Mouse (Mus musculus): ENCODE measurements around the gene Smtnl1. TPM values are rescaled to one million over a fixed set of nuclear protein-coding genes. Genes with fewer than 3 reads are reported as not detected.

Smtnl1 gene
- polyA plus RNA-seq, 1 experiment from 2014 or later, result 0.49 TPM

DNA sequence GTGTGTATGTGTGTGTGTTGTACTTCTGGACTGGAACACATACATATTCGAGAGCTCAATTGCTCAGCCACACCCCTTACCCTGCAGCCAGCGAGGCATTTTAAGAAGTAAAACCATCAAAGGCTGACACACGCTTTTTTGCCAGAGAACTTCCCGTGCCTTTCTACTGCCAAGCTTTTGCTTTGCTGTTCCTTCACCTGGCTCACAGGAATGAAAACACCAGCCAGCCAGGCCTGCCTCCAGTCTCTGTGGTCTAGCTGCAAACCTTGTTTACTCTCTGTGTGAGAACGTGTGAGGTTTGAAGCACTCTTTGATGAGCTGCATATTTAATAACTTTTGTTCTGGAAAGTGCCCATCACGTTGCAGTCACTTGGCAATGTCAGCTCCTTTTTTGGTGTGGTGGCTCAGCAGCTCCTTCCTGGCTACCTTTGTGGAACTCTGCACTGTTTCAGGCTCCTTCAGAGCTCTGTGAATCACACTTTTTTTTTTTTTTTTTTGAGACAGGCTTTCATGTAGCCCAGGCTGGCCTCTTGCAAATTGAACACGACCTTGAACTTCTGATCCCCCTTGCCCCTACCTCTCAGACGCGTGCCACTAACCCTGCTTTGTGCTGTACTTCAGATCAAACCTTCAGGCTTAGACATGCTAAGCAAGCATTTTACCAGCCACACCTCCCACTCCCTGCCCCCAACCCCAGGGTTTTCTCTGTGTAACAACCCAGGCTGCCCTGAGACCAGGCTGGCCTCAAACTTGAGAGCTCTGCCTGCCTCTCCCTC, 15.6 kb upstream of the Smtnl1 start:
- Histone ChIP-seq H3K27me3 (peaks cover 16% of the 10 kb centered on the region), H3K36me3 (0 out of 2 replicates have a peak, but pooled peaks cover 5% of the 10 kb centered on the region), H3K4me1 (replicated peaks) (peaks cover 27% of the 10 kb centered on the region), H3K27ac (no peak overlapping the region), H3K9ac (replicated peaks) (no peak overlapping the region), H3K4me2 (peak overlapping the region; percentile 94; the same call in 1 of the 2 replicates), H3K9me3 (no peaks in the 10 kb centered on the region), H3K4me3 (replicated peaks) (peak overlapping the region; percentile 5; the same call in 1 of the 2 replicates)
- no peak for ATAC-seq (ENCODE audit: insufficient number of reproducible peaks, insufficient read depth, low FRiP score, low TSS enrichment, low read depth)
- WGBS, result 21% methylated on average over 9 of the region's 9 CpGs

DNA sequence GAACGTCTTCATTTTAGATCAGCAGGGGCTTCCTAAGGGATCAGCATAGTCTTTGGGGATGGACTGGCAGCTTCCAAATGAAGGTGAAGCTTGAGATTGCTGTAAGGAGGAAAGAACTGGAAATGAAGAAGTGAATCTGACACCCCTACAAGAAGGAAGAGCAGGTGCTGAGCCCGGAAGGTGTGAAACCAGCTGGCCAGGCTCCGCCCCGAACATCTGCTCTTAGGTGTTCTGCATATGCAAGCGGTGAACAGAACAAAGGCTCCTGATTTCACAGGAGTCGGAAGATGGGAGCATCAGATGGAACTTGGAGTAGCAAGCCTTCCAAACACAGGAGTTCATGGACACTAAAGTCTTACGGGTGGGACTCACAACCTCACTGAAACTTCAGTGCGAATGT, 14.7 kb upstream of the Smtnl1 start:
- Histone ChIP-seq H3K27me3 (peaks cover 16% of the 10 kb centered on the region), H3K9me3 (no peaks in the 10 kb centered on the region), H3K27ac (no peak overlapping the region), H3K4me1 (replicated peaks) (peaks cover 25% of the 10 kb centered on the region), H3K9ac (replicated peaks) (no peak overlapping the region), H3K36me3 (0 out of 2 replicates have a peak, but pooled peaks cover 3% of the 10 kb centered on the region), H3K4me3 (replicated peaks) (no peak overlapping the region), H3K4me2 (no peak overlapping the region)
- no peak for ATAC-seq (ENCODE audit: insufficient number of reproducible peaks, insufficient read depth, low FRiP score, low TSS enrichment, low read depth)
- WGBS, result 43% methylated on average over 8 of the region's 8 CpGs

DNA sequence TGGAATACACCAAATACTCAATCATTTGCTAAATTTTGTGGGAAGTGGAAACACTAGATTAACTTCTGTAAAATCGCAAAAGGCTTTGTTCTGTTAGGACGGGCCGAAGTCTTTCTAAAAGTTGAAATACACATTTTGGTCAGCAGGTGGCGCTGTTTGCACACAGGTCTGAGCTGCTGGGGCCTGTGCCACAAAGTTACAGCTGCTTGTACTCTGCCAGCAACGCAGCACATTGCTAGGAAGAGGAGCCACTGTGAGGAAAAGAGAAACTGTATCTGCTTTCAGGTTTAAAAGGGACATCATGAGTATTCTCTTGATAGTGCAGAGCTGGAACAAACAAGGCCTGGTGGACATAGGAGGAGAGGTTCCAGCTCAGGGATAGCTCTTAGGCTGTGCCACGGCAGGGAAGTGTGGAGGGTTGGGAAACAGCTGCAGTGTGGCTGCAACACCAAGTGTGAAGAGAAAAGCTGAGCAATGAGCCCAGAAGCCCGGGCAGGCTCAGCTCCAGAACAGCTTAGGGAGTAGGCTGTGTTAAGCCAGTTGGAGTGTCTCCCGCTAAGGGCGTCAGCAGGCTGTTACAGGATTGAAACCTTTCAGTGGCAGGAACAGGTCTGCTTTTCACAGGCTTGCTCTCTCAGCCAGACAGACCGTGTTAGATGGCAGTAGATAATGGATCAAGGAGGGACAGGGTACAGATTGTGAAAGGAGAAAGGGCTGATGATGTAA, 9.4 kb upstream of the Smtnl1 start:
- H3K36me3 ChIP-seq, result peaks cover 15% of the 10 kb centered on the region; the same call in 1 of the 2 replicates
- peak; percentile 61 for ATAC-seq (ENCODE audit: insufficient number of reproducible peaks, insufficient read depth, low FRiP score, low TSS enrichment, low read depth)
- H3K9ac ChIP-seq (replicated peaks), result no peak overlapping the region; the same call in 1 of the 2 replicates
- WGBS, result 32% methylated on average over 10 of the region's 10 CpGs
- no peak overlapping the region for H3K4me3 ChIP-seq (replicated peaks)
- H3K27me3 ChIP-seq, result no peaks in the 10 kb centered on the region
- no peaks in the 10 kb centered on the region for H3K9me3 ChIP-seq
- no peak overlapping the region for H3K4me2 ChIP-seq
- H3K27ac ChIP-seq, result peak overlapping the region; percentile 7; the same call in 1 of the 2 replicates
- peaks cover 7% of the 10 kb centered on the region for H3K4me1 ChIP-seq (replicated peaks)

DNA sequence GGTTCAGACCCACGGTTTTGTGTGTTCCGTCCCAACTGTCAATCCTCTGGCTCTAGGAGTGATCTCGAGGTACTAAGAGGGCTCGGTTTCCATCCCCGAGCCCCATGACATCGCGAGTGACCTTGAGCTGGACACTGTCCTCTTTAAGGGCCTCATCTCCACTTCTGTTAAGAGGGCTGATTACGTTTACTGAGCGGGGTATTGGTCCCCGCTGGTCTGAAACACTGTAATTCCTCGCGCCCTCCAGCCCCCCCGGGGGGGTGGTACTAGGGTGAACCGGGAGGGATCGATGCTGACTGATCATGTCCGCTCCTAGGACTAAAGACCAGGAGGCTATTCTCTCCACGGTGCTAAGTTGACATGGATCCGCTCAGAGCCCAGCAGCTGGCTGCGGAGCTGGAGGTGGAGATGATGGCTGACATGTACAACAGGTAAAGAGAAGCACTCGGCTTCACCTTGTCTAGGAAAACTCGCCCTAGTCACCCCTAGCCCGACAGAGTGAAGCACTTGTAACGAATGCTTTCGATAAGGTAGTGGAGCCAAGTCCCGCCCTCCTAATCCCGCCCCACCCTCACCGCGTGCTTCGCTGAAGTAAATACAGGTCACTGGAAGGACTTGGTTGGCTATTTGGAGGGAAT, 5.0 kb upstream of the Smtnl1 start:
- 1% methylated on average over 29 of the region's 29 CpGs for WGBS
- H3K36me3 ChIP-seq, result peaks cover 15% of the 10 kb centered on the region; the same call in 1 of the 2 replicates
- no peaks in the 10 kb centered on the region for H3K9me3 ChIP-seq
- H3K4me3 ChIP-seq (replicated peaks), result peak overlapping the region; percentile 79
- no peak overlapping the region for H3K27ac ChIP-seq
- peak overlapping the region; percentile 99 for H3K4me2 ChIP-seq
- ATAC-seq (ENCODE audit: insufficient number of reproducible peaks, insufficient read depth, low FRiP score, low TSS enrichment, low read depth), result 0 out of 2 replicates have a peak, but pooled peaks have one; percentile 2
- H3K4me1 ChIP-seq (replicated peaks), result peaks cover 7% of the 10 kb centered on the region
- H3K27me3 ChIP-seq, result no peaks in the 10 kb centered on the region
- H3K9ac ChIP-seq (replicated peaks), result peak overlapping the region; percentile 72

DNA sequence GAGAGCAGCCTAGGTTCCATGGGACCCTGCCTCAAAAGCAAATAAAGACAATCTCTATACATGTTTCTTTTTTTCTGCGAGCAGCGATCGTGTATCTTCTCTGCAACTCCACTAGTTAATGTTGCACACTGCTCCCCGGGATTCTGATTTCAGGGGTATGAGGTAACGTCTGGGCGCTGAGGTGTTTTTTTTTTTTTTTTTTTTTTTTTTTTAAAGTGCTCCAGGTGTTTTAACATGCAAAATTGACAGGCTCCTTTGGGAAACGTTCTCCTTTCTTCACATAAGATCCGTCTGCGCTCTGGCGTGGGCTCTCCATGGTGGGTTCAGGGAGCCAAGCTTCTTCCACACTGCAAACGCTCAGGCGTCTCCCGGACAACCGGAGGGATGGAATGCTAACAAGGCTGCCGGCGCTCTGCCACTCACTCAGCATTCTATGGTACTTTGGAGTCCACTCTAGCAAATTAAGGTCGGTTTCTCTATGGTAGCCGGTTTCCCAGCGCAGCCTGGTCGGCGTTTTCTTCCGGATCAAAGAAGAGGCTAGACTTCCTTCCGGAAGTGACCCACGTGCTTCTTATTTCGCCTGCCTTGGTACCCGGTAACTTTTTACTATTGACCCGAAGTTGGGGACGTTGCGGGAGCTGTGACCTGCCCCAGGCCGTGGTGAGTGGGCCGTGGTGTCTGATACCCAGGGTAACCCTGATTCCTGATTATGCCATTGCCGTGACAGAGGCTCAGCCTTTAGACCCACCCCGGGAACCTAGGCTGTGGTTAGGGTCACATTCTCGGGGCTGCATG, 4.2 kb upstream of the Smtnl1 start, which contains the start of gene Timm10:
Gene Timm10, plus strand, starts transcription at position 510 of the 795 bp plus-strand sequence.
- Histone ChIP-seq H3K4me1 (replicated peaks) (peaks cover 7% of the 10 kb centered on the region), H3K27ac (peak within 1 kb of the TSS; percentile 68; the same call in 1 of the 2 replicates), H3K4me3 (replicated peaks) (peak within 1 kb of the TSS; percentile 79), H3K4me2 (peak within 1 kb of the TSS; percentile 99), H3K9ac (replicated peaks) (peak within 1 kb of the TSS; percentile 72), H3K9me3 (no peaks in the 10 kb centered on the region), H3K36me3 (peaks cover 15% of the 10 kb centered on the region; the same call in 1 of the 2 replicates), H3K27me3 (0 out of 2 replicates have a peak, but pooled peaks cover 3% of the 10 kb centered on the region)
- WGBS, result under 1% methylated on average over 34 of the region's 34 CpGs
- peak; percentile 87 for ATAC-seq (ENCODE audit: insufficient number of reproducible peaks, insufficient read depth, low FRiP score, low TSS enrichment, low read depth)

DNA sequence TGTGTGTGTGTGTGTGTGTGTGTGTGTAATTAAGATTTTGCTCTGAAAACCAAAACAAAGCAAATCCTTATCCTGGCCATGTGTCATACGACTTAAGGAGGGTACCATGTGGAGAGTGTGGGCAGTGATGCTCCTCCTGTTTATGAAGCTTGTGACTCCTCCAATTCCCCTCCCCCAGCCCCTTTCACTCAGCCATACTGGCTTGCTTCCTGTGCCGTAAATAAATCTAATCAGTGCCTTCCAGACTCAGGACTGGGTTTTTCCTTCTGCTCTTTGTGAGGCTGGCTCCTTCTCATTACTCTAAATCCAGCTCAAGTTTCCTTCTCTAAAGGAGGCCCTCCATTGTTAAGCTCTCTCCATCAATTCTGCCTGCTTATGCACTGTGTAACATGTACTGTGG, 785 bp upstream of the Smtnl1 start:
- Histone ChIP-seq H3K9ac (replicated peaks) (no peak overlapping the region), H3K4me3 (replicated peaks) (no peak overlapping the region), H3K4me1 (replicated peaks) (peaks cover 7% of the 10 kb centered on the region), H3K36me3 (no peaks in the 10 kb centered on the region), H3K27me3 (peaks cover 7% of the 10 kb centered on the region; the same call in 1 of the 2 replicates), H3K27ac (no peak overlapping the region), H3K4me2 (no peak overlapping the region), H3K9me3 (no peaks in the 10 kb centered on the region)
- 24% methylated on average over 2 of the region's 2 CpGs for WGBS
- ATAC-seq (ENCODE audit: insufficient number of reproducible peaks, insufficient read depth, low FRiP score, low TSS enrichment, low read depth), result no peak

DNA sequence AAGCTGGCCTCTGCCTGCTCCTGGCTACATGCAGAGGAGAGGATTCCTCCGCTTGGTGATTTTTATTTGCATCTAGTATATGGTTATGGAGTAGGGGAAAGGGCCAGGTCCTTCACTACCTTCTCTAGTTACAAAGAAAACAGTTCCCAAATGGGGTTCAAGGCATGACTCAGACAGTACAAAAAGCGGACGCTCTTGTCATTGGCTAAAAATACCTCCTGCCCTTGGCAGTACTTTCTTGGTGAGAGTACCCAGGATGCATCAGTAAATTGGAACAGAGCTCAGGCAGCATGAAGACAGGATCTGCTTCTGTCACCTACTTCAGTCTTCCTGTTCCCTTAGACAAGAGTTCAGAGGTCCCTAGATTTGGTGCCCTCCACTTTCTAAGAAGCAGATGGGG, 2.6 kb downstream of the Smtnl1 start:
- no peak for ATAC-seq (ENCODE audit: insufficient number of reproducible peaks, insufficient read depth, low FRiP score, low TSS enrichment, low read depth)
- H3K36me3 ChIP-seq, result no peaks in the 10 kb centered on the region
- H3K9me3 ChIP-seq, result no peaks in the 10 kb centered on the region
- peaks cover 7% of the 10 kb centered on the region; the same call in 1 of the 2 replicates for H3K27me3 ChIP-seq
- no peak overlapping the region for H3K9ac ChIP-seq (replicated peaks)
- no peak overlapping the region for H3K27ac ChIP-seq
- no peak overlapping the region for H3K4me3 ChIP-seq (replicated peaks)
- no peak overlapping the region for H3K4me2 ChIP-seq
- H3K4me1 ChIP-seq (replicated peaks), result no peaks in the 10 kb centered on the region; the same call in 1 of the 2 replicates
- WGBS, result 77% methylated on average over 3 of the region's 3 CpGs

DNA sequence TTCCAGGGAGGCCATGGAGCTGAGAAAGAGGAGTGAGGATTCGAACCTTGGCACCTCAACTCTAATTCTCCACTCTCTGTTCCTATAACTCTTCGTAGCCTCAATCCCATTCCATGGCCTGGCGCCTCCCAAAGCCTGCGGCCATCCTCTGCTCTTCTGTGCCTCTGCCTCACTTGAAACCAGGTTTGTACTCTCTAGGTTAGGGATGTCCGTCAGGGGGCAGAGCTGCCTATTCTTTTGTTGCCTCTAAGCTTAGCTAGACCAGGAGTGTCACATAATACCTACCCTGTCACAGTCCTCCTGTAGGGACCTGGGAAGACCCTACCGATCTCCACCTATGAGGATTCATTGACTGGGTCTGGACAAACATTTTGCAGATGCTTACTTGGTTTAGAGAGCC, 9.8 kb downstream of the Smtnl1 start:
- H3K4me2 ChIP-seq, result no peak overlapping the region
- peaks cover 5% of the 10 kb centered on the region; the same call in 1 of the 2 replicates for H3K4me1 ChIP-seq (replicated peaks)
- WGBS, result 79% methylated on average over 6 of the region's 6 CpGs
- no peaks in the 10 kb centered on the region for H3K36me3 ChIP-seq
- H3K9me3 ChIP-seq, result no peaks in the 10 kb centered on the region
- H3K27me3 ChIP-seq, result no peaks in the 10 kb centered on the region
- no peak overlapping the region for H3K4me3 ChIP-seq (replicated peaks)
- H3K27ac ChIP-seq, result no peak overlapping the region
- no peak for ATAC-seq (ENCODE audit: insufficient number of reproducible peaks, insufficient read depth, low FRiP score, low TSS enrichment, low read depth)
- H3K9ac ChIP-seq (replicated peaks), result no peak overlapping the region

DNA sequence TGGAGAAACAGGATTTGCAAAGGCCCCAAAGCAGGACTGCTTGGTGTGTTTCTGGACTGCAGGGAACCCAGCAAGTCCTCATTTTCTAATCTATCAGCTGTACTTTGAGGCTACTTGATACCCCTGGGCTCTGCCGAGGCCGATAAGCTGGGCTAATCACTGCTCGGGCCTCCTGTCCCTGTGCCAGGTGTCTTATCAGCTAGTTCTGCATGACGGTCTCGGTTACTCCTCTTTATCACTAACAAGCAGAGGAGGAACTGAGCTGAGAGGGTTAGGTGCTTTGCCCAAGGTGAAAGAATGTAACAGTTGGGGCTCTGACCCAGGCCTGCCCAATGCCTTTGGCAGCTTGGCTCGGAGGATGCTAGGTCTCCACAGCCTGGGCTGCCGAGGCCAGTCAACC, 10.6 kb downstream of the Smtnl1 start:
- Histone ChIP-seq H3K4me1 (replicated peaks) (peaks cover 5% of the 10 kb centered on the region; the same call in 1 of the 2 replicates), H3K9ac (replicated peaks) (no peak overlapping the region), H3K27me3 (no peaks in the 10 kb centered on the region), H3K4me3 (replicated peaks) (no peak overlapping the region), H3K36me3 (no peaks in the 10 kb centered on the region), H3K4me2 (no peak overlapping the region), H3K27ac (no peak overlapping the region), H3K9me3 (no peaks in the 10 kb centered on the region)
- 84% methylated on average over 7 of the region's 7 CpGs for WGBS
- ATAC-seq (ENCODE audit: insufficient number of reproducible peaks, insufficient read depth, low FRiP score, low TSS enrichment, low read depth), result no peak

DNA sequence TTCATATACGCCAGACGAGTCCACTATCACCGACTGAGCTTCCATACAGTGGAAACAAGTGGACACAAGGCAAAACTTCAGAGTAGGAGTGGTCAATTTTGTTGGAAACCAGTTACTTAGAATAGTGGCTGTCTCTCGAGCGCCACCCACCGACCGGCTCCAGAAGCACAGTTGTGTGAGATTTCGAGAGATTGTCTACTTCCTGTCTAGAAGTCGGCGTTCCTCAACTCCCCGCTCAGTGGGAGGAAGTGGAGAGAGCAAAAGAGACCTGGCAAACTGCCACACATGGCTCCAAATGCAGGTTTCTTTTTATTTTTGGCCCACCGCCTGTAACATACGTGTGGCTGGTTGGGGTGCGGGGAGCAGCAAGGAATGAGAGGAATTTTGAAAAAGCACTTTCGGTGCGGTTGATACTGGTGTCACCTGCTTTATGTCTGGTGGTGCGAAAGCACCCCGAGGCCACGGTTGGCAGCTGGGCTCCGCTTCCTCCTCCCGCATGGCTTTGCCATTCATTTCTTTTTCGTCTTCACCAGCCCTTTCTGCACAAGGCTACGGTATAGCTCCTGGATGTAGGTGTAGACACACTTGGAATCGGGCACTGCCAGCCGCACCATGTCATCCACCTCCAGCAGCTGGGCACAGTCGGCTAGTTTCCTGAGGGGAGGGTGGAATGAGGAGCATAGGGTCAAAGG, 11.4 kb downstream of the Smtnl1 start:
- peak overlapping the region; percentile 47 for H3K4me2 ChIP-seq
- no peaks in the 10 kb centered on the region for H3K27me3 ChIP-seq
- 37% methylated on average over 26 of the region's 26 CpGs for WGBS
- H3K9me3 ChIP-seq, result no peaks in the 10 kb centered on the region
- no peak overlapping the region for H3K9ac ChIP-seq (replicated peaks)
- H3K4me1 ChIP-seq (replicated peaks), result peaks cover 5% of the 10 kb centered on the region; the same call in 1 of the 2 replicates
- peak overlapping the region; percentile 14; the same call in 1 of the 2 replicates for H3K27ac ChIP-seq
- H3K36me3 ChIP-seq, result no peaks in the 10 kb centered on the region
- peak overlapping the region; percentile 19; the same call in 1 of the 2 replicates for H3K4me3 ChIP-seq (replicated peaks)
- peak; percentile 38 for ATAC-seq (ENCODE audit: insufficient number of reproducible peaks, insufficient read depth, low FRiP score, low TSS enrichment, low read depth)

Data from limb, embryonic 12.5 days (tissue).